In the genomic region with DNA sequence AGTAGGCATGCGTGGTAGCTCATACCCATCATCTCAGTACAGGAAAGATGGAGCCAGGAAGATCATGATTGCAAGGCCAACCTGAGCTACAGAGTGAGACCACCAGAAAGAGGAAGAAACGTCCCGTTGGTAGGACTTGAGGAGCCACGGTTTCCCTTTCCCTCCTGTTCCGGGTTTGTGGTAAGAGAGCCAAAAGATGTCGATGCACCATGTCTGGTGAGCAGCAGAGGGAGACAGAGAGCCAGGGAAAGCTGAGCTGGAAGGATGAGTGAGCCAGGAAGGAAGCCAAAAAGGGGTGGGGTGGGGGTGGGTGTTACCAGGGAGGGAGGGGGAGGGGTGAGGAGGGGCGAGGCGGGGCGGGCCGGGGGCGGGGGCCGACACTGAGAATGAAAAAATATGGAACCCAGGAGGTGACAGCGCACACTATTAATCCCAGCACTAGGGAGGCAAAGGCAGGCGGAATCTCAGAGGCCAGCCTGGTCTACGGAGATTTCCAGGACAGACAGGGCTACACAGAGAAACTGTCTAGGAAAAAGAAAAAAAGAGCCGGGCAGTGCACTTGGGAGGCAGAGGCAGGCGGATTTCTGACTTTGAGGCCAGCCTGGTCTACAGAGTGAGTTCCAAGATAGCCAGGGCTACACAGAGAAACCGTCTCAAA, we compare ENCODE assay signal across 8 mouse cellular contexts. TPM values are rescaled to one million over a fixed set of nuclear protein-coding genes. Genes with fewer than 3 reads are reported as not detected.
A peak's percentile ranks its signal among the peaks of the same experiment; 100 is the strongest.
DNase-seq lines count a peak whose midpoint lies in the region; ATAC-seq and TF ChIP-seq lines count a peak whose summit lies in the region.

No protein-coding gene starts in this region.

- H3K4me2 ChIP-seq in embryonic facial prominence, embryonic 13.5 days: peak overlapping the region; percentile 40
- H3K4me2 ChIP-seq in limb, embryonic 14.5 days (replicated peaks; ENCODE audit: low read depth, low read length, severe bottlenecking): peak overlapping the region; percentile 28; the same call in 1 of the 2 replicates

- H3K27me3 ChIP-seq in embryonic facial prominence, embryonic 13.5 days: no peaks in the 10 kb centered on the region
- H3K27me3 ChIP-seq in limb, embryonic 14.5 days (ENCODE audit: control insufficient read depth, insufficient read depth, low read length): no peaks in the 10 kb centered on the region
- no peaks in the 10 kb centered on the region for H3K27me3 ChIP-seq in testis, adult 2 months (ENCODE audit: control insufficient read depth, insufficient read depth, low read length)

- H3K36me3 ChIP-seq in embryonic facial prominence, embryonic 13.5 days: no peaks in the 10 kb centered on the region
- no peaks in the 10 kb centered on the region for H3K36me3 ChIP-seq in limb, embryonic 14.5 days (ENCODE audit: control insufficient read depth, insufficient read depth, low read length)
- no peaks in the 10 kb centered on the region for H3K36me3 ChIP-seq in testis, adult 2 months (ENCODE audit: control insufficient read depth, insufficient read depth, low read length)

- TF ChIP-seq CTCF in testis, adult 2 months (IDR thresholded peaks at IDR 0.05; ENCODE audit: control insufficient read depth, insufficient read depth, insufficient replicate concordance, low read depth, low read length): peak; percentile 79; the same call in 1 of the 2 replicates

- TF ChIP-seq POLR2A in limb, embryonic 14.5 days (IDR thresholded peaks at IDR 0.05; ENCODE audit: borderline replicate concordance, extremely low read depth, insufficient read depth, insufficient read length): no peak
- no peak for TF ChIP-seq POLR2A in testis, adult 2 months (IDR thresholded peaks at IDR 0.05; ENCODE audit: control insufficient read depth, low read depth, low read length)

- H3K9me3 ChIP-seq in embryonic facial prominence, embryonic 13.5 days: no peaks in the 10 kb centered on the region
- H3K9me3 ChIP-seq in limb, embryonic 14.5 days (ENCODE audit: control insufficient read depth, low read length): no peaks in the 10 kb centered on the region

- no peak for ATAC-seq in embryonic facial prominence, embryonic 13.5 days (ENCODE audit: insufficient number of reproducible peaks, insufficient read depth, low FRiP score, low TSS enrichment, low read depth)
- peak; percentile 24; the same call in 1 of the 2 replicates for ATAC-seq in limb, embryonic 14.5 days (ENCODE audit: low FRiP score, low read depth)

- no peak overlapping the region for H3K4me3 ChIP-seq in embryonic facial prominence, embryonic 13.5 days
- H3K4me3 ChIP-seq in limb, embryonic 14.5 days (replicated peaks; ENCODE audit: low read length): no peak overlapping the region
- no peak overlapping the region for H3K4me3 ChIP-seq in testis, adult 2 months (ENCODE audit: control insufficient read depth, low read depth, low read length)

- no peak overlapping the region for H3K27ac ChIP-seq in embryonic facial prominence, embryonic 13.5 days
- H3K27ac ChIP-seq in limb, embryonic 14.5 days (replicated peaks; ENCODE audit: low read depth, low read length): no peak overlapping the region
- H3K27ac ChIP-seq in testis, adult 2 months (ENCODE audit: control insufficient read depth, insufficient read depth, low read depth, low read length): no peak overlapping the region

- H3K4me1 ChIP-seq in embryonic facial prominence, embryonic 13.5 days: peaks cover 14% of the 10 kb centered on the region
- peaks cover 12% of the 10 kb centered on the region for H3K4me1 ChIP-seq in limb, embryonic 14.5 days (ENCODE audit: control insufficient read depth, insufficient read depth, low read length)
- H3K4me1 ChIP-seq in testis, adult 2 months (ENCODE audit: control insufficient read depth, insufficient read depth, low read length): peaks cover 5% of the 10 kb centered on the region; the same call in 1 of the 2 replicates

- peak; percentile 69 to 70 for DNase-seq in B cell, adult 2 months
- peak; percentile 71 to 73 for DNase-seq in adrenal gland, adult 18-20 months (ENCODE audit: low spot score in 2 of 2)
- peak; percentile 85 for DNase-seq in heart, adult 8-10 months (ENCODE audit: low spot score)
- peak; percentile 80 for DNase-seq in kidney, adult 9 months
- DNase-seq in limb, embryonic 14.5 days (ENCODE audit: low spot score): peak; percentile 78
- DNase-seq in naive thymus-derived CD4-positive, alpha-beta T cell, adult 2 months (ENCODE audit: low read depth): peak; percentile 76

- H3K9ac ChIP-seq in embryonic facial prominence, embryonic 13.5 days: 0 out of 2 replicates have a peak overlapping the region, but pooled peaks have one; percentile 23
- H3K9ac ChIP-seq in limb, embryonic 14.5 days (ENCODE audit: low read depth, low read length, severe bottlenecking): no peak overlapping the region

- WGBS in embryonic facial prominence, embryonic 13.5 days: 25% methylated on average over 18 of the region's 18 CpGs
- WGBS in limb, embryonic 14.5 days: 30% methylated on average over 14 of the region's 18 CpGs

RNA-seq across cellular contexts. Expression of a gene that starts 14.0 kb away (rescaled TPM):
- 10 to 100 TPM in 1 of 2 experiments, 1 to 10 TPM in 1; 6.7 to 10.7 TPM for total RNA-seq in adrenal gland, adult 18-20 months (2021)
- polyA plus RNA-seq in embryonic facial prominence, embryonic 13.5 days (2015; fragmentation: Nextera tagmentation; extraction: Ambion mirVana): 11.5 and 11.6 TPM in 2 replicates
- total RNA-seq in heart, adult 8-10 months (2022): 10 to 100 TPM; 59.6 to 80.5 (median 71.9) TPM
- polyA plus RNA-seq in limb, embryonic 14.5 days (2012; rRNA removed): 19.5 and 25.4 TPM in 2 replicates
- 13.7 and 15.2 TPM in 2 replicates for polyA plus RNA-seq in limb, embryonic 14.5 days (2014; fragmentation: Nextera tagmentation; extraction: Ambion mirVana)
- 5.9 and 7.2 TPM in 2 replicates for polyA plus RNA-seq in testis, adult 2 months (2012; rRNA removed)

RNA-seq across cellular contexts. Expression of a gene that starts 20.5 kb away (rescaled TPM):
- 10 to 100 TPM; 46.4 to 72.2 TPM for total RNA-seq in adrenal gland, adult 18-20 months (2021)
- polyA plus RNA-seq in embryonic facial prominence, embryonic 13.5 days (2015; fragmentation: Nextera tagmentation; extraction: Ambion mirVana): 43.5 and 44.2 TPM in 2 replicates
- total RNA-seq in heart, adult 8-10 months (2022): 10 to 100 TPM; 11.4 to 12.5 (median 11.9) TPM
- 119 and 145 TPM in 2 replicates for polyA plus RNA-seq in limb, embryonic 14.5 days (2012; rRNA removed)
- polyA plus RNA-seq in limb, embryonic 14.5 days (2014; fragmentation: Nextera tagmentation; extraction: Ambion mirVana): 47.8 and 57.2 TPM in 2 replicates
- 30.0 and 32.1 TPM in 2 replicates for polyA plus RNA-seq in testis, adult 2 months (2012; rRNA removed)
